Mouse (Mus musculus): Measurements from ENCODE around the gene Crabp2.
A peak's percentile ranks its signal among the peaks of the same experiment; 100 is the strongest.

The Crabp2 gene

DNA sequence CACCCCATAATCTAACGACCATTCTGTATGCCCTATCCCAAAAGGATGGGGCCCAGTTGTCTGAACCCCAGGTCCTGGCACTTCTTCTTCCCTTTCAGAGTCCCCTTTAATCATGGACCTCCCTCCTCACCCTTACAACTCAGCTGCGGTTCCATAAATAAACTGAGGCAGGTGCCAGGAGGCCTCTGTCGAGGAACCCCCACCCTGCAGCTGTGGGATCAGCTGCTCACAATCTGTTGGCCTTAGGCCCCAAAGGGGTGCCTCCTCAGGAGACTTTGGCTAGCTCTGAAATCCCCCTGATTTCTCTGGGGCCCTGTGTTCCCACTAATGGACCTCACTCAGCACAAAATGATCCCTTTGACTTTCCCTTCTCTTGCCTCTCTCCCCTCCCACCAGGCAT, 35.6 kb downstream of the Crabp2 start:
- DNase-seq (ENCODE audit: low spot score in 2 of 2), result no peak

GRCm38 (mm10) chr3:87985505-87986320, 37.2 kb downstream of the Crabp2 start:
- no peak for DNase-seq (ENCODE audit: low spot score in 2 of 2)

- DNase-seq (ENCODE audit: low spot score in 2 of 2), result peak; percentile 74 to 89
These were observed 38.4 kb downstream of the Crabp2 start for GRCm38 (mm10) chr3:87986868-87987267.

GRCm38 (mm10) chr3:87987633-87988032, 39.2 kb downstream of the Crabp2 start:
- no peak for DNase-seq (ENCODE audit: low spot score in 2 of 2)

DNA sequence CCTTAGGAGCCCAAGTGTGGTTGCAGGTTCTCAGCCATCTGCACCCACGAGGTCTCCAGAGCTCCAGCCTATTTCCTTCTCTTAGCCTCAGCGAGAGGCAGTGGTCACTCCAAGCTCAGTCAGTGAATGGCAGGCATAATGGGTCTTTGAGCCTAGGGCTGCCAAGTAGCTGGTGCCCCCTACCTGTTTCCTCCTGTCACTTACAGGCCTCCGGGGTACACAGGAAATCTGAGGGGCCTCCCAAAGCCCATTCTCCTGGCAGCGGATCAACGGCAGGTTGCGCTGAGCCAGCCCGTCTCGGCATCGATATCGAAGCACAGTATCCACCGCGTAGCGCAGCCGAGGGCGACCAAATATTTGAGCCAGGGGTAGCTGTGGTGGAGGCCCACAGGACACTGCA, 39.6 kb downstream of the Crabp2 start:
- peak in 1 of 2 experiments; percentile 6 for DNase-seq (ENCODE audit: low spot score in 2 of 2)

DNA sequence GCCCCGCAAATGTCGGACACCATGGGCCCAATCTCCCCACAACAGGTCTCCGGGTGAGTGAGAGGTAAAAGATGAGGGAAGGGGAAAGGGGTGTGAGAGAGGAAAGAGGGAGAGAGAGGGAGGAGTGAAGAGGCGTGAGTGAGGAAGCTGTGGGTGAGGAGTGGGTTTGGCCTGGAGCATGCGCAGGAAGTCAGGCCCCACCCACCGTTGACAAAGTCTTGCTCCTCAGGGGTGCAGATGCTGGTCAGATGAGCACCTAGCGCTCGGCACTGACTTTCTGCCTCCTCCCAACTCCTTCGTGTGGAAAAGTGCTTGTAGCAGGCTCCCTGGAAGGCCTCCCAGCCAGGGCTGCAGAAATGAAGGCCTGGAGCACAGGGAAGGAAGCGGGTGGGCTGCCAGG, 41.5 kb downstream of the Crabp2 start:
- no peak for DNase-seq (ENCODE audit: low spot score in 2 of 2)

- DNase-seq (ENCODE audit: low spot score in 2 of 2), result no peak
These were observed 45.0 kb downstream of the Crabp2 start for GRCm38 (mm10) chr3:87993436-87993835.

DNA sequence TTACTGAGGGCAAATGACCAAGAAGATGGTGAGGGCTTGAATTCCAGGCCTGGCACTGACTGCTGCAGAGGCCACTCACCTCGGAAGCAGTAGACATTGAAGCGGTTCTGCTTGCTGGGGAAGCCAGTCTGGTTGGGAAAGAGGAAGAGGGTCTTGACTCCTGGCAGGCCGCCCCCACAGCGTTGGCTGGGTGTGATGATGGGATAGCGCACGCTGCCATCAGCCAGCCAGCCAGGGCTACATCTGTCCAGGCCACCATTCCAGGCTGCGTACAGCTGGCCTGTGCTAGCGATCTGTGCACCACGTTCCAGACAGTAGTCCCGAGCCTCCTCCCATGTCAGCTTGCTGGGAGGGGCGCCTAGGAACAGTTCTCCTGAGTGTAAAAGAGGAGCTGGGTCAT, 46.9 kb downstream of the Crabp2 start:
- no peak for DNase-seq (ENCODE audit: low spot score in 2 of 2)

GRCm38 (mm10) chr3:87996401-87996800, 47.9 kb downstream of the Crabp2 start:
- no peak for DNase-seq (ENCODE audit: low spot score in 2 of 2)

DNA sequence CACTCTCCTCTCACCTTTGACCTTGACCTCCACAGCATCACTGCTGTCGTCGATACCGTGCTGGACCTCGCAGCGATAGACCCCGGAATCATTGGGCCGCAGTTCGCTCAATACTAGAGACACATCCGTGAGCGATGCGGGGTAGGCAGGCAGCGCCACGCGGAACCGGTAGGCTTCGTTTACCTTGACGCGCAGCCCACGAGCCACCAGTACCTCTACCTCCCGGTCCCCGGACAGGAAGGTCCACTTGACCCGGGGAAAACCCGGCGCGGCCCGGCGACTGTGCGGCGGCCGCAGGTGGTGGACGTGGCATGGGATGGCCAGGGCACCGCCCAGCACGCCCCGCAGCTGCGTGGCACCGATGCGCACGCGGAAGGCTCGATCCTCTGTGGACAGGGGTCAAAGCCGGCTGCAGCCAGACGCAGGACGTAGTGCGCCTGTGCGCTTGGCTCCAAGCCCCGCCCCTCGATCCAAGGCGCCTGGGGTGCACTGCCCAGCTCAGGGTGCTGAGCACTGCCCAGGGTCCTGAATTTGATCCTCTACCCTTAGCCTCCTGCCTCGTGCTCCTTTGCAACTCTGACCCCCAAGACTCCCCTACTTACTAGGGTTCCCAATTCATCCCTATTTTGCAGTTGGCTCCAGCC, 48.6 kb downstream of the Crabp2 start:
- DNase-seq (ENCODE audit: low spot score in 2 of 2), result no peak

DNA sequence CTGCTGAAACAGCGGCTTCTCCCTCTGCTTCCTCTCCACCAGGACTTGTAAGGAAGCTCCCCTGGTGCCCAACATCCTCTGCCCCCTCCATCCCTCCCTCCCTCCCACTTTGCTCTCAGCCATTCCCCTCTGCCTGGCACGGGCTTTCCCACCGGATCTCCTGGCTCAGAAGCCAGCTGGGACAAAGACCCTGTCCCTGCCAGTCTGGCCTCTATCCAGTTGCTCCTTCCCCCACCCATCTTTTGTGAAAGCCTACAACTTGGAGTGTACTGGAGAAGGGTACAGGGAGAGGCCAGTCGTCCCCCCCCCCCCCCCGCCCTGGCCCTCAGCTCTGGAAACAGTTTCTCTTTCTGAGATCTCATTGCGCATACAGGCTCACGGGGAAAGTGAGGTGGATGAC, 50.3 kb downstream of the Crabp2 start:
- no peak for DNase-seq (ENCODE audit: low spot score in 2 of 2)

GRCm38 (mm10) chr3:87999243-87999895, 50.9 kb downstream of the Crabp2 start:
- no peak for DNase-seq (ENCODE audit: low spot score in 2 of 2)

DNA sequence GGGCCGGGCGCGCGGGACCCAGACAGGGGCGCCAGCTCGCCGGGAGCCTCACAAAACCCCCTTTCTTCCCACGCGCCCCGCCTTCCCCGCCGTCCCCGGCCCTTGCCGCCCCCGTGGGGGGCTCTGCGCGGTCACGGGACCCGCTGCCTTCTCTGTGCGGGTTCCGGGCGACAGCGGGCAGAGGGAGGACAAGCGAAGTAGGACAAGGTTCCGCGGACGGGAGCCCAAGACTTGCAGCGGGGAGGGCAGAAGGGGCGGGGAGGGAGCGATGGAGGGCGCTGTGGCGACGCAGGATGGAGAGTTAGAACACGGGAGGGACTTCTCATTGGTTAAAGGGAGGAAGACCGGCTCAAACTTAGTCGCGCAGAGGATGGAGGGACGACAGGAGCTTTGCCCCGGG, 51.7 kb downstream of the Crabp2 start, which contains the start of gene Bcan:
TSS of gene Bcan (minus strand) at position 50 of the 400 bp plus-strand sequence.
- no peak for DNase-seq (ENCODE audit: low spot score in 2 of 2)

DNA sequence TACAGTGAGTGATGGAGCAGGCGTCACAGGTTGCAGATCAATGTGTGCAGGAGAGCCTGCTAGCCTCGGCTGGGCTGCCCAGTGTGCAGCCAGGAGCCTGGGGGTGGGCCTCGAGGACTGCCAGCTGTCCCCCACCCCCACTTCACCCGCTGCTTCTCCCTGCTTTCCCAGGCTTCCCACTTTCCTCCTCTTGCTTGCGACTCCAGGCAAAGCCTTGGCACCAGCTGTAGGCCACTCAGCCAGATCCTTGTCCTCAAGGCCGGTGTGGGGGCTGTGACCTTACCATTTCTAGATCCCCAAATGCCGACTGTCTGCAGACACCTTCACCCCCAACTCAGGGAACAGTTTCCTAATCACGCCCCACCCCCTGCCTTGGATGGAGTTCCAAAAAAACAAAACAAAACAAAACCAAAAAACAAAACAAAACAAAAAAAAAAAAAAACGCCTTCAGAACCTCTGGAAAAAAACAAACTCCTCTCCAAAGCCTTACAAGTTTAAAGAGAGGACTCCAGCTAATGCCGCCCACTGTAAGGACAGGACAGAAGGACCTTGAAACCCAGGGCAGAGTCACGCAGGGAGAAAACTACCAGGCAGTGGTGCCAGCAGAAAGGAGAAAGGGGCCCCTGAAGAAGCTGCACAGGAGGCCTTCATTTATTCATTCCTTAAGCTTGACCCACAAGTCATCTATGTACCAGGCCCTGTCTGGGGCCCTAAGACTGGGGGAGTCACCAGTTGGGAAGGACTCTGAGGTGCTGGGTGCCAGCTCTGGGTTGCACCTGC, 52.5 kb downstream of the Crabp2 start:
- no peak for DNase-seq (ENCODE audit: low spot score in 2 of 2)

DNA sequence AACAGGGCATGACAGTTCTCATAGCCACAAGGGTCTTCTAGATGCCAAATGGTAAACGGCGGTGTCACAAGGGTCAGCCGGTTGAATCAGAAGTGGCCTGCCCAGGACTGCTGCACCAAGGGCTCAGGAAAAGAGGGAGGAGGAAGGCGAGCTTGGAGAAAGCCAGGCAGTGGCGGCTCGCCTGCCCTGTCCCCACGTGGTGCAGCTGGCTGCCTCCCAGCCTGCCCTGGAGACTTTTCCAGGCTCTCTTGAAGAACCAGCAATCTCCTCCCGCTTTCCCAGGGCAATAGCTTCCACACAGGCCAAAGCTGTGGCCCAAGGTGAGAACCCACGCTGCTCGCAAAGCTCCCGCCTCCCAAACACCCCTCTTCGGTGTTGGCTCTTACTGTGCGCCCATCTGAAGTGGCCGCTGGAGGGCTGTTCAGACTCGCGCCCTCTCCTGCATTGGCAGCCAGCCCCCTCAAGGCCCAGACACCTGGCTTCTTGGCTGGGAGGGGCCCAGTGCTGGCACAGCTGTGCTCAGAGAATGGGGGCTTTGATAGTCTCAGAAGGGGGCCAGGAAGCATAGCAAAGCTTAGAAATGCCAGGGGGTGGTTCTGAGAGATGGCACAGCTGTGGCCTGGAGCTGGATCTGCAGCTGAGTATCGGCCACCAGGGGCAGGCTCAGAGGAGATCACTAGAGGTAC, 54.0 kb downstream of the Crabp2 start:
- no peak for DNase-seq (ENCODE audit: low spot score in 2 of 2)

Data from spleen, postnatal 14 days (tissue).